16 mouse cellular contexts compared by ENCODE assay signal in the genomic region with DNA sequence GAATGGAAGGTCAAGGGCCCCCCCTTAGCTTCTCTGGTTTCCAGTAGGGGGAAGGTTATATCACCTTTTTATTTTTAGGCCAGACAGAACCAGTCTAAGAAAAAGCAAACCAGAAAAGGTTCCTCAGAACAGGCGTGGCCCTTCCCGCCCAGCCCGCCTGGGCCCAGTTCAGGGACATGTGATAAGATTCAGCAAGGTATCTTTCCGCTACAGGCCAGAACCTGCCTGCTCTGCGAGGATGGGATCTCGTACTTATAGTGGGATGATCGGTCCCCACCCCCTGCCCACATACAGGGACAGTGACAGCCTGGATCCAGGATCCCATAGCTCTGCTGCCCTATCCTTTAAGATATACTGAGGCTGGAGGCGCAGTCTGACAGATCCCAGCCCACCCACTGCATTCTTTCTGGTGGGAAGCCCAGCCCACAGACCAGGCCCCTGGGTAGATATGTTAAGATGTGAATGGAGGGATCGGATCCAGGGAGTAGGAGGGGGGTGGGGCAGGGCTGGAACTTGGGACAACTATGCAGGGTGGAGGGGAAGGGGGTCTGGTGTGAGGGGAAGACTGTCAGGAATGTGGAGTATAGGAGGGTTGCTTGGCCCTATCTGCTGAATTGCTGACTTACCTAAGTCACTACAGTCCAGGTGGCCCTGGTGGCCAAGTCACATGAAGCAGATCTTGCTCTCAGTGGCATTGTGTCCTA. TPM values are rescaled to one million over a fixed set of nuclear protein-coding genes. Genes with fewer than 3 reads are reported as not detected.
DNase-seq lines count a peak whose midpoint lies in the region; ATAC-seq and TF ChIP-seq lines count a peak whose summit lies in the region.
"Had no signal": no experiment of that assay in that cellular context is flagged by ENCODE, and none has a peak within 500 bp of the region (broad histone marks: within the 10 kb centered on the region; RNA-seq: fewer than 3 reads in every experiment).

No protein-coding gene starts in this region.

- TF ChIP-seq EP300 in heart, postnatal 0 days (IDR thresholded peaks at IDR 0.05; ENCODE audit: low read depth): no peak

- no peak overlapping the region for H3K9ac ChIP-seq in heart, postnatal 0 days (replicated peaks; ENCODE audit: low read depth, low read length)
- peak overlapping the region; percentile 44 for H3K9ac ChIP-seq in liver, embryonic 16.5 days (ENCODE audit: low read depth, low read length)

- H3K4me3 ChIP-seq in heart, postnatal 0 days (ENCODE audit: low read depth, low read length): no peak overlapping the region
- peak overlapping the region; percentile 28 for H3K4me3 ChIP-seq in erythroblast, embryonic 14.5 days (replicated peaks)
- 0 out of 2 replicates have a peak overlapping the region, but pooled peaks have one; percentile 16 for H3K4me3 ChIP-seq in liver, embryonic 16.5 days (ENCODE audit: low read depth, low read length)
- H3K4me3 ChIP-seq in kidney, adult 2 months (ENCODE audit: insufficient read depth, low read depth, low read length): no peak overlapping the region
- H3K4me3 ChIP-seq: gastrocnemius, adult 2 months had no signal

- ATAC-seq in heart, postnatal 0 days (ENCODE audit: insufficient read depth, low read depth): 0 out of 2 replicates have a peak, but pooled peaks have one; percentile 13
- peak; percentile 95 for ATAC-seq in liver, embryonic 16.5 days (ENCODE audit: low read depth)
- no peak for ATAC-seq in granulocyte monocyte progenitor cell, adult 5-6 weeks (replicated peaks; ENCODE audit: poor library complexity, severe bottlenecking)
- ATAC-seq: hindbrain, postnatal 0 days; Patski had no signal

- H3K9me3 ChIP-seq in heart, postnatal 0 days (replicated peaks; ENCODE audit: control insufficient read depth, low read length): no peaks in the 10 kb centered on the region
- H3K9me3 ChIP-seq in erythroblast, embryonic 14.5 days (ENCODE audit: control insufficient read depth, low read length): no peaks in the 10 kb centered on the region
- H3K9me3 ChIP-seq in liver, embryonic 16.5 days (replicated peaks; ENCODE audit: control insufficient read depth, low read length): no peaks in the 10 kb centered on the region

- peaks cover 23% of the 10 kb centered on the region for H3K4me1 ChIP-seq in heart, postnatal 0 days (ENCODE audit: control insufficient read depth, insufficient read depth)
- H3K4me1 ChIP-seq in erythroblast, embryonic 14.5 days (ENCODE audit: control insufficient read depth): peaks cover 47% of the 10 kb centered on the region
- H3K4me1 ChIP-seq in liver, embryonic 16.5 days (ENCODE audit: control insufficient read depth, low read depth, low read length): peaks cover 30% of the 10 kb centered on the region
- 0 out of 2 replicates have a peak, but pooled peaks cover 2% of the 10 kb centered on the region for H3K4me1 ChIP-seq in kidney, adult 2 months (ENCODE audit: control insufficient read depth, insufficient read depth, low read length)

- TF ChIP-seq POLR2A in kidney, adult 2 months (IDR thresholded peaks at IDR 0.05; ENCODE audit: low read depth, low read length): no peak

- no peaks in the 10 kb centered on the region for H3K36me3 ChIP-seq in heart, postnatal 0 days (replicated peaks; ENCODE audit: control insufficient read depth, insufficient read depth, low read length)
- H3K36me3 ChIP-seq in erythroblast, embryonic 14.5 days (ENCODE audit: control insufficient read depth): no peaks in the 10 kb centered on the region; the same call in 1 of the 2 replicates
- H3K36me3 ChIP-seq in liver, embryonic 16.5 days (ENCODE audit: control insufficient read depth, insufficient read depth): no peaks in the 10 kb centered on the region
- H3K36me3 ChIP-seq in kidney, adult 2 months (ENCODE audit: control insufficient read depth, insufficient read depth, low read length): no peaks in the 10 kb centered on the region

- WGBS in heart, postnatal 0 days: 48% methylated on average over 9 of the region's 9 CpGs
- 32% methylated on average over 9 of the region's 9 CpGs for WGBS in liver, embryonic 16.5 days (ENCODE audit: insufficient replicate concordance)
- 89% methylated on average over 9 of the region's 9 CpGs for WGBS in kidney, adult 2 months

- no peak for DNase-seq in heart, postnatal 0 days (ENCODE audit: low spot score)
- no peak for DNase-seq in heart, adult 9 months (ENCODE audit: low spot score in 2 of 2)
- peak; percentile 64 for DNase-seq in ZHBTc4 (ENCODE audit: low read depth, low spot score)
- DNase-seq in gastrocnemius, postnatal 36 days: no peak
- no peak for DNase-seq in kidney, adult 2 months
- DNase-seq: adrenal gland, postnatal 36 days; cerebellum, adult 9-10 months; gastrocnemius, adult 2 months; lung, adult 2 months; midbrain, embryonic 14.5 days had no signal

- no peak overlapping the region for H3K27ac ChIP-seq in heart, postnatal 0 days (ENCODE audit: low read depth)
- peak overlapping the region; percentile 49; the same call in 1 of the 2 replicates for H3K27ac ChIP-seq in liver, embryonic 16.5 days (ENCODE audit: low read length)
- no peak overlapping the region for H3K27ac ChIP-seq in kidney, adult 2 months (ENCODE audit: insufficient read depth, low read depth, low read length)
- H3K27ac ChIP-seq: hindbrain, postnatal 0 days had no signal

- H3K4me2 ChIP-seq in heart, postnatal 0 days (ENCODE audit: low read depth, low read length): no peak overlapping the region
- H3K4me2 ChIP-seq in liver, embryonic 16.5 days (ENCODE audit: low read depth, low read length): peak overlapping the region; percentile 47

- intact Hi-C loops in gastrocnemius, postnatal 36 days (cut with DNase I): loop anchor here (2.0 kb wide), 1 partner anchor 49 kb away; no protein-coding TSS in a partner anchor

- no peaks in the 10 kb centered on the region for H3K27me3 ChIP-seq in heart, postnatal 0 days (ENCODE audit: control insufficient read depth, insufficient read depth, low read length)
- peaks cover 29% of the 10 kb centered on the region for H3K27me3 ChIP-seq in erythroblast, embryonic 14.5 days (ENCODE audit: control insufficient read depth)
- no peaks in the 10 kb centered on the region; the same call in 1 of the 2 replicates for H3K27me3 ChIP-seq in liver, embryonic 16.5 days (ENCODE audit: control insufficient read depth, insufficient read depth, low read depth, low read length)
- H3K27me3 ChIP-seq in kidney, adult 2 months (replicated peaks; ENCODE audit: control insufficient read depth, insufficient read depth, low read length): no peaks in the 10 kb centered on the region

- TF ChIP-seq CTCF in heart, postnatal 0 days (IDR thresholded peaks at IDR 0.05; ENCODE audit: low read depth): no peak
- TF ChIP-seq CTCF in kidney, adult 2 months (conservative IDR thresholded peaks at IDR 0.05; ENCODE audit: insufficient read depth, insufficient read length, low read depth, low read length): no peak

RNA-seq across cellular contexts. Expression of a gene that starts 1.9 kb away (rescaled TPM):
- 1.4 and 3.4 TPM in 2 replicates for total RNA-seq in heart, postnatal 0 days (2014; rRNA removed; ENCODE audit: low replicate concordance)
- polyA plus RNA-seq in heart, postnatal 0 days (2015; fragmentation: Nextera tagmentation; extraction: Ambion mirVana): 1.6 and 2.0 TPM in 2 replicates
- 0.04 and 0.08 TPM in 2 replicates for polyA plus RNA-seq in erythroblast, embryonic 14.5 days (2012)
- 0.74 and 0.89 TPM in 2 replicates for polyA plus RNA-seq in liver, embryonic 16.5 days (2015; fragmentation: Nextera tagmentation; extraction: Ambion mirVana)
- 1 to 10 TPM; 2.8 to 3.0 TPM for total RNA-seq in gastrocnemius, postnatal 36 days (2021)
- total RNA-seq in granulocyte monocyte progenitor cell, adult 5-6 weeks (2014; fragmentation: Nextera tagmentation): not detected in 2 replicates
- total RNA-seq in granulocyte monocyte progenitor cell, adult 5-6 weeks (2017): not detected in 2 replicates
- polyA plus RNA-seq in kidney, adult 2 months (2012; rRNA removed): 10.8 and 11.2 TPM in 2 replicates
- total RNA-seq: neutrophil, adult 5-6 weeks had no signal

RNA-seq across cellular contexts. Expression of a gene that starts 29.8 kb away (rescaled TPM):
- 32.3 and 58.6 TPM in 2 replicates for total RNA-seq in heart, postnatal 0 days (2014; rRNA removed; ENCODE audit: low replicate concordance)
- 16.3 and 17.6 TPM in 2 replicates for polyA plus RNA-seq in heart, postnatal 0 days (2015; fragmentation: Nextera tagmentation; extraction: Ambion mirVana)
- not detected in 2 replicates for polyA plus RNA-seq in erythroblast, embryonic 14.5 days (2012)
- polyA plus RNA-seq in liver, embryonic 16.5 days (2015; fragmentation: Nextera tagmentation; extraction: Ambion mirVana): 0.12 and 0.39 TPM in 2 replicates
- total RNA-seq in gastrocnemius, postnatal 36 days (2021): 10 to 100 TPM; 11.7 to 14.6 TPM
- total RNA-seq in granulocyte monocyte progenitor cell, adult 5-6 weeks (2014; fragmentation: Nextera tagmentation): not detected in 2 replicates
- total RNA-seq in granulocyte monocyte progenitor cell, adult 5-6 weeks (2017): not detected in 2 replicates
- 360 and 388 TPM in 2 replicates for polyA plus RNA-seq in kidney, adult 2 months (2012; rRNA removed)
- total RNA-seq: neutrophil, adult 5-6 weeks had no signal
- polyA plus RNA-seq: midbrain, embryonic 14.5 days; Patski had no signal

RNA-seq across cellular contexts. Expression of a gene that starts 39.0 kb away (rescaled TPM):
- total RNA-seq in heart, postnatal 0 days (2014; rRNA removed; ENCODE audit: low replicate concordance): 0.42 and 9.0 TPM in 2 replicates
- polyA plus RNA-seq in heart, postnatal 0 days (2015; fragmentation: Nextera tagmentation; extraction: Ambion mirVana): 0.15 and 0.16 TPM in 2 replicates
- 0.07 and 0.08 TPM in 2 replicates for polyA plus RNA-seq in erythroblast, embryonic 14.5 days (2012)
- 0.29 and 0.32 TPM in 2 replicates for polyA plus RNA-seq in liver, embryonic 16.5 days (2015; fragmentation: Nextera tagmentation; extraction: Ambion mirVana)
- total RNA-seq in gastrocnemius, postnatal 36 days (2021): under 1 TPM in 1 of 2 experiments, not detected in 1; 0.23 TPM
- total RNA-seq in granulocyte monocyte progenitor cell, adult 5-6 weeks (2014; fragmentation: Nextera tagmentation): not detected in 2 replicates
- not detected in 2 replicates for total RNA-seq in granulocyte monocyte progenitor cell, adult 5-6 weeks (2017)
- 2.5 and 3.4 TPM in 2 replicates for polyA plus RNA-seq in kidney, adult 2 months (2012; rRNA removed)

RNA-seq across cellular contexts. Expression of a gene that starts 54.1 kb away (rescaled TPM):
- total RNA-seq in heart, postnatal 0 days (2014; rRNA removed; ENCODE audit: low replicate concordance): 2,455 and 2,720 TPM in 2 replicates
- polyA plus RNA-seq in heart, postnatal 0 days (2015; fragmentation: Nextera tagmentation; extraction: Ambion mirVana): 813 and 854 TPM in 2 replicates
- 428 and 471 TPM in 2 replicates for polyA plus RNA-seq in erythroblast, embryonic 14.5 days (2012)
- 732 and 803 TPM in 2 replicates for polyA plus RNA-seq in liver, embryonic 16.5 days (2015; fragmentation: Nextera tagmentation; extraction: Ambion mirVana)
- total RNA-seq in gastrocnemius, postnatal 36 days (2021): 100 to 1,000 TPM; 328 to 417 TPM
- 1,716 and 2,163 TPM in 2 replicates for total RNA-seq in granulocyte monocyte progenitor cell, adult 5-6 weeks (2014; fragmentation: Nextera tagmentation)
- total RNA-seq in granulocyte monocyte progenitor cell, adult 5-6 weeks (2017): 2,167 and 2,701 TPM in 2 replicates
- polyA plus RNA-seq in kidney, adult 2 months (2012; rRNA removed): 960 and 1,412 TPM in 2 replicates

RNA-seq across cellular contexts. Expression of a gene that starts 56.3 kb away (rescaled TPM):
- total RNA-seq in heart, postnatal 0 days (2014; rRNA removed; ENCODE audit: low replicate concordance): 121 and 131 TPM in 2 replicates
- polyA plus RNA-seq in heart, postnatal 0 days (2015; fragmentation: Nextera tagmentation; extraction: Ambion mirVana): 91.0 and 94.3 TPM in 2 replicates
- polyA plus RNA-seq in erythroblast, embryonic 14.5 days (2012): 2.7 and 3.1 TPM in 2 replicates
- polyA plus RNA-seq in liver, embryonic 16.5 days (2015; fragmentation: Nextera tagmentation; extraction: Ambion mirVana): 55.9 and 59.6 TPM in 2 replicates
- total RNA-seq in gastrocnemius, postnatal 36 days (2021): 10 to 100 TPM; 47.8 to 49.7 TPM
- 22.6 and 37.6 TPM in 2 replicates for total RNA-seq in granulocyte monocyte progenitor cell, adult 5-6 weeks (2014; fragmentation: Nextera tagmentation)
- 28.3 and 35.4 TPM in 2 replicates for total RNA-seq in granulocyte monocyte progenitor cell, adult 5-6 weeks (2017)
- polyA plus RNA-seq in kidney, adult 2 months (2012; rRNA removed): 99.6 and 112 TPM in 2 replicates

Comparison
In these comparisons a context has a peak if more than half of its experiments do, and no peak if none do; other contexts are left out.
1. H3K4me3 ChIP-seq: peak in erythroblast, embryonic 14.5 days (single experiment) and liver, embryonic 16.5 days (single experiment); none in heart, postnatal 0 days (single experiment) and kidney, adult 2 months (single experiment).
2. RNA of a gene that starts 29.8 kb away (polyA plus RNA-seq): 360 to 388 TPM in kidney, adult 2 months; 16.3 to 17.6 TPM in heart, postnatal 0 days, 0.12 to 0.39 TPM in liver, embryonic 16.5 days and not detected in erythroblast, embryonic 14.5 days; every median in the first group is over 10 times any median in the second.